In the genomic region with DNA sequence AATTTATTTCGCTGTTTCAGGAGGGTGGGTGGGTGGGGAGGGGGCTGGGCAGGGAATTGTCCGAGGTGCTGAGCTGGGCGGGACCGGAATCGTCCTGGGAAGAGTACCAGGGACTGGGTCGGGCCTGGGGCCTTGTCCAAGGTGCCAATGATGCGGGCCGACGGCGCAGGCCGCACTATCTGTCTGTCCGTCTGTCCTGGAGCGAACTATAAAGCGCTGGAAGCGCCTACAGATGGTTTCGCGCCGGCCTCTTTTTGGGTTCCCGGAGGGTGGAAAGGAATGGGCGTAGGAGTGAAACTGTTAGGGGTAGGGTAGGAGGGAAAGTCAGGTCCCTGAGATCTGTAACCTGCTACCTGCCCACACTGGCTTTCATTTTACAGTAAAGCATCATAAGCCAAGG, we compare ENCODE assay signal across 10 mouse cellular contexts. TPM values are rescaled to one million over a fixed set of nuclear protein-coding genes. Genes with fewer than 3 reads are reported as not detected.
DNase-seq lines count a peak whose midpoint lies in the region; ATAC-seq and TF ChIP-seq lines count a peak whose summit lies in the region.
"Had no signal": no experiment of that assay in that cellular context is flagged by ENCODE, and none has a peak within 500 bp of the region (broad histone marks: within the 10 kb centered on the region; RNA-seq: fewer than 3 reads in every experiment).

No protein-coding gene starts in this region.

- H3K9ac ChIP-seq in hindbrain, embryonic 14.5 days = peak overlapping the region; percentile 98
- no peak overlapping the region for H3K9ac ChIP-seq in stomach, postnatal 0 days (ENCODE audit: low read length)
- H3K9ac ChIP-seq: liver, embryonic 15.5 days had no signal

- peak; percentile 38 to 46 for DNase-seq in left cerebral cortex, adult 2 months (ENCODE audit: extremely low spot score in 1 of 2, low spot score in 2 of 2)
- no peak for DNase-seq in left cerebral cortex, postnatal 4 days
- peak; percentile 19 for DNase-seq in embryonic facial prominence, embryonic 10.5 days (ENCODE audit: low spot score)
- DNase-seq in hindbrain, embryonic 14.5 days (ENCODE audit: low spot score) = no peak
- DNase-seq in stomach, postnatal 0 days (ENCODE audit: low spot score) = no peak
- no peak for DNase-seq in natural killer cell, adult 2 months (ENCODE audit: low spot score in 2 of 2)
- DNase-seq: kidney, adult 8-10 months had no signal

- TF ChIP-seq POLR2A in olfactory bulb, adult 2 months (IDR thresholded peaks at IDR 0.05; ENCODE audit: insufficient read depth, low read depth, low read length) = no peak

- H3K27ac ChIP-seq in left cerebral cortex, adult 2 months = peak overlapping the region; percentile 96
- H3K27ac ChIP-seq in embryonic facial prominence, embryonic 10.5 days (replicated peaks) = no peak overlapping the region
- no peak overlapping the region for H3K27ac ChIP-seq in hindbrain, embryonic 14.5 days
- 0 out of 2 replicates have a peak overlapping the region, but pooled peaks have one; percentile 12 for H3K27ac ChIP-seq in olfactory bulb, adult 2 months (ENCODE audit: insufficient read depth, low read depth, low read length)
- H3K27ac ChIP-seq in stomach, postnatal 0 days (replicated peaks) = no peak overlapping the region
- H3K27ac ChIP-seq: liver, embryonic 15.5 days had no signal

- 2% methylated on average over 20 of the region's 20 CpGs for WGBS in embryonic facial prominence, embryonic 10.5 days
- 6% methylated on average over 20 of the region's 20 CpGs for WGBS in hindbrain, embryonic 14.5 days
- 15% methylated on average over 20 of the region's 20 CpGs for WGBS in olfactory bulb, adult 2 months
- WGBS in stomach, postnatal 0 days = 5% methylated on average over 20 of the region's 20 CpGs

- intact Hi-C loops in left cerebral cortex, adult 2 months (cut with DNase I) = loop anchor here (2.0 kb wide), 1 partner anchor 40 kb away; no protein-coding TSS in a partner anchor
- intact Hi-C loops in left cerebral cortex, postnatal 4 days (cut with DNase I) = loop anchor here (5.0 kb wide), 1 partner anchor 50 kb away; no protein-coding TSS in a partner anchor

- no peak for TF ChIP-seq CTCF in left cerebral cortex, adult 2 months (IDR thresholded peaks at IDR 0.05)
- no peak for TF ChIP-seq CTCF in olfactory bulb, adult 2 months (IDR thresholded peaks at IDR 0.05; ENCODE audit: insufficient read depth, low read depth, low read length)
- no peak for TF ChIP-seq CTCF in stomach, postnatal 0 days (IDR thresholded peaks at IDR 0.05; ENCODE audit: low read depth)

- peak overlapping the region; percentile 80 for H3K4me3 ChIP-seq in left cerebral cortex, adult 2 months
- peak overlapping the region; percentile 73 for H3K4me3 ChIP-seq in embryonic facial prominence, embryonic 10.5 days
- peak overlapping the region; percentile 89 for H3K4me3 ChIP-seq in hindbrain, embryonic 14.5 days (replicated peaks; ENCODE audit: low read length)
- H3K4me3 ChIP-seq in olfactory bulb, adult 2 months (ENCODE audit: insufficient read depth, low read depth, low read length) = peak overlapping the region; percentile 51
- no peak overlapping the region for H3K4me3 ChIP-seq in stomach, postnatal 0 days (ENCODE audit: low read depth, low read length)
- H3K4me3 ChIP-seq: liver, embryonic 15.5 days had no signal

- H3K9me3 ChIP-seq in embryonic facial prominence, embryonic 10.5 days = no peaks in the 10 kb centered on the region
- no peaks in the 10 kb centered on the region for H3K9me3 ChIP-seq in hindbrain, embryonic 14.5 days (ENCODE audit: control insufficient read depth, low read length)
- H3K9me3 ChIP-seq in stomach, postnatal 0 days (ENCODE audit: control insufficient read depth, low read length) = no peaks in the 10 kb centered on the region
- H3K9me3 ChIP-seq: liver, embryonic 15.5 days had no signal

- peaks cover 90% of the 10 kb centered on the region for H3K27me3 ChIP-seq in embryonic facial prominence, embryonic 10.5 days (replicated peaks; ENCODE audit: low read depth, poor library complexity, severe bottlenecking)
- no peaks in the 10 kb centered on the region for H3K27me3 ChIP-seq in hindbrain, embryonic 14.5 days (ENCODE audit: control insufficient read depth, insufficient read depth, low read length)
- peaks cover 22% of the 10 kb centered on the region for H3K27me3 ChIP-seq in stomach, postnatal 0 days (ENCODE audit: control insufficient read depth, insufficient read depth, low read length)

- H3K4me1 ChIP-seq in embryonic facial prominence, embryonic 10.5 days = peaks cover 50% of the 10 kb centered on the region
- H3K4me1 ChIP-seq in hindbrain, embryonic 14.5 days (replicated peaks; ENCODE audit: control insufficient read depth, insufficient read depth, low read length) = peaks cover 33% of the 10 kb centered on the region
- peaks cover 30% of the 10 kb centered on the region for H3K4me1 ChIP-seq in olfactory bulb, adult 2 months (ENCODE audit: control insufficient read depth, insufficient read depth, low read length)
- H3K4me1 ChIP-seq in stomach, postnatal 0 days (replicated peaks; ENCODE audit: control insufficient read depth, insufficient read depth) = 0 out of 2 replicates have a peak, but pooled peaks cover 2% of the 10 kb centered on the region

- H3K4me2 ChIP-seq in hindbrain, embryonic 14.5 days (replicated peaks) = peak overlapping the region; percentile 57
- no peak overlapping the region for H3K4me2 ChIP-seq in stomach, postnatal 0 days (replicated peaks; ENCODE audit: low read depth)
- H3K4me2 ChIP-seq: liver, embryonic 15.5 days had no signal

- no peaks in the 10 kb centered on the region for H3K36me3 ChIP-seq in embryonic facial prominence, embryonic 10.5 days (replicated peaks)
- H3K36me3 ChIP-seq in hindbrain, embryonic 14.5 days (replicated peaks; ENCODE audit: control insufficient read depth, insufficient read depth) = no peaks in the 10 kb centered on the region
- no peaks in the 10 kb centered on the region for H3K36me3 ChIP-seq in stomach, postnatal 0 days (ENCODE audit: control insufficient read depth, insufficient read depth, low read length)
- H3K36me3 ChIP-seq: liver, embryonic 15.5 days had no signal

- ATAC-seq in hindbrain, embryonic 14.5 days (ENCODE audit: low FRiP score) = no peak
- no peak for ATAC-seq in stomach, postnatal 0 days (ENCODE audit: low FRiP score, low TSS enrichment)

- no peak for TF ChIP-seq EP300 in stomach, postnatal 0 days (optimal IDR thresholded peaks at IDR 0.05)

RNA-seq across cellular contexts. Expression of a gene that starts 2.5 kb away (rescaled TPM):
- 100 to 1,000 TPM; 365 to 389 TPM for total RNA-seq in left cerebral cortex, adult 2 months (2021)
- total RNA-seq in left cerebral cortex, postnatal 4 days (2021) = 100 to 1,000 TPM; 227 to 230 TPM
- 0.21 and 0.39 TPM in 2 replicates for polyA plus RNA-seq in embryonic facial prominence, embryonic 10.5 days (2016; fragmentation: Nextera tagmentation; extraction: Ambion mirVana)
- 23.3 and 27.4 TPM in 2 replicates for polyA plus RNA-seq in hindbrain, embryonic 14.5 days (2014; fragmentation: Nextera tagmentation; extraction: Ambion mirVana)
- not detected in 2 replicates for polyA plus RNA-seq in olfactory bulb, adult 2 months (2012; ENCODE audit: insufficient read depth, insufficient read length, low replicate concordance, missing spikeins)
- polyA plus RNA-seq in stomach, postnatal 0 days (2015; fragmentation: Nextera tagmentation; extraction: Ambion mirVana) = 0.12 and 0.19 TPM in 2 replicates
- polyA plus RNA-seq: liver, embryonic 15.5 days had no signal

RNA-seq across cellular contexts. Expression of a gene that starts 28.0 kb away (rescaled TPM):
- not detected for total RNA-seq in left cerebral cortex, adult 2 months (2021)
- not detected for total RNA-seq in left cerebral cortex, postnatal 4 days (2021)
- polyA plus RNA-seq in embryonic facial prominence, embryonic 10.5 days (2016; fragmentation: Nextera tagmentation; extraction: Ambion mirVana) = not detected in 2 replicates
- polyA plus RNA-seq in hindbrain, embryonic 14.5 days (2014; fragmentation: Nextera tagmentation; extraction: Ambion mirVana) = 5.2 and 5.8 TPM in 2 replicates
- polyA plus RNA-seq in olfactory bulb, adult 2 months (2012; ENCODE audit: insufficient read depth, insufficient read length, low replicate concordance, missing spikeins) = not detected in 2 replicates
- polyA plus RNA-seq in stomach, postnatal 0 days (2015; fragmentation: Nextera tagmentation; extraction: Ambion mirVana) = 0.22 and 0.31 TPM in 2 replicates
- polyA plus RNA-seq: gonadal fat pad, adult 2 months had no signal

RNA-seq across cellular contexts. Expression of a gene that starts 35.7 kb away (rescaled TPM):
- not detected for total RNA-seq in left cerebral cortex, adult 2 months (2021)
- not detected for total RNA-seq in left cerebral cortex, postnatal 4 days (2021)
- not detected in 2 replicates for polyA plus RNA-seq in embryonic facial prominence, embryonic 10.5 days (2016; fragmentation: Nextera tagmentation; extraction: Ambion mirVana)
- 2.0 and 2.1 TPM in 2 replicates for polyA plus RNA-seq in hindbrain, embryonic 14.5 days (2014; fragmentation: Nextera tagmentation; extraction: Ambion mirVana)
- not detected in 2 replicates for polyA plus RNA-seq in olfactory bulb, adult 2 months (2012; ENCODE audit: insufficient read depth, insufficient read length, low replicate concordance, missing spikeins)
- 0.50 and 0.93 TPM in 2 replicates for polyA plus RNA-seq in stomach, postnatal 0 days (2015; fragmentation: Nextera tagmentation; extraction: Ambion mirVana)
- polyA plus RNA-seq: liver, embryonic 15.5 days had no signal

Comparison
In these comparisons a context has a peak if more than half of its experiments do, and no peak if none do; other contexts are left out.
1. DNase-seq: peak in left cerebral cortex, adult 2 months (2 of 2) and embryonic facial prominence, embryonic 10.5 days (single experiment); none in left cerebral cortex, postnatal 4 days (single experiment), hindbrain, embryonic 14.5 days (single experiment), stomach, postnatal 0 days (single experiment) and natural killer cell, adult 2 months (0 of 2).
2. H3K27ac ChIP-seq: peak in left cerebral cortex, adult 2 months (single experiment) and olfactory bulb, adult 2 months (single experiment); none in embryonic facial prominence, embryonic 10.5 days (single experiment), hindbrain, embryonic 14.5 days (single experiment) and stomach, postnatal 0 days (single experiment).